Mouse (Mus musculus) G1E (cell line): Measurements from ENCODE around the gene Map1s. TPM values are rescaled to one million over a fixed set of nuclear protein-coding genes. Genes with fewer than 3 reads are reported as not detected.
A peak's percentile ranks its signal among the peaks of the same experiment; 100 is the strongest.

Experiments
- ATAC-seq: 2 replicates; pipeline ENCODE4 v1.8.0; 2016; ENCODE audit warnings: mild to moderate bottlenecking; ENCODE audit not compliant: insufficient number of reproducible peaks, poor library complexity, low FRiP score, severe bottlenecking; ENCODE audit errors: extremely low read depth
- DNase-seq: peaks from one replicate; pipeline ENCODE4 v3.0.0; 2012; ENCODE audit warnings: low spot score
- H3K27me3 ChIP-seq: 2 replicates; pipeline ENCODE4 v1.6.1; 2012; ENCODE audit warnings: mild to moderate bottlenecking, low read length, inconsistent platforms; ENCODE audit not compliant: insufficient read depth
- H3K36me3 ChIP-seq: replicated peaks from 2 replicates; pipeline ENCODE3; 2012; ENCODE audit warnings: mild to moderate bottlenecking, inconsistent platforms
- H3K4me1 ChIP-seq: 2 replicates; pipeline ENCODE4 v1.6.1; 2012; ENCODE audit warnings: low read depth, low read length, inconsistent platforms, mixed read lengths; ENCODE audit not compliant: insufficient read depth
- H3K4me3 ChIP-seq: 2 replicates; pipeline ENCODE4 v1.5.1; 2012; ENCODE audit warnings: low read depth, mild to moderate bottlenecking, inconsistent platforms, low read length, moderate library complexity, mixed read lengths
- H3K9me3 ChIP-seq: replicated peaks from 2 replicates; pipeline ENCODE4 v1.6.1; 2012; ENCODE audit warnings: inconsistent platforms
- CTCF ChIP-seq: IDR thresholded peaks from 2 replicates; pipeline ENCODE4 v1.5.1; 2012; ENCODE audit warnings: low read depth, low read length, inconsistent platforms, mixed read lengths
- GATA1 ChIP-seq: IDR thresholded peaks from 2 replicates; pipeline ENCODE4 v1.6.1; 2012; ENCODE audit warnings: borderline replicate concordance, low read length, inconsistent platforms, mixed read lengths
- GATA2 ChIP-seq: IDR thresholded peaks from 2 replicates; pipeline ENCODE4 v1.6.1; 2012; ENCODE audit warnings: low read depth, low read length, inconsistent platforms, borderline replicate concordance
- POLR2AphosphoS5 ChIP-seq: IDR thresholded peaks from 2 replicates; pipeline ENCODE4 v1.6.1; 2012; ENCODE audit warnings: low read depth, low read length, inconsistent platforms; ENCODE audit not compliant: insufficient replicate concordance
- TAL1 ChIP-seq: conservative IDR thresholded peaks from 2 replicates; pipeline ENCODE4 v1.6.1; 2012; ENCODE audit warnings: low read depth, low read length, inconsistent platforms, mixed read lengths
- polyA plus RNA-seq: library from polyadenylated mRNA; stranded (reverse); fragments of >175 nt; gene quantifications from 2 replicates; pipeline ENCODE4 v1.2.3, GENCODE M21; 2012
- total RNA-seq, 2 experiments: library from RNA; stranded (forward) in 1 of 2; stranded (reverse) in 1 of 2; fragments of 200-1000 nt in 1 of 2; fragments of >200 nt in 1 of 2; fragmentation: Nextera tagmentation in 1 of 2; gene quantifications; 2 replicates each; pipeline ENCODE4 v1.2.3; 2014 to 2017

Map1s gene
- total and polyA plus RNA-seq, 3 experiments, result 8.7 to 135 (median 26.3) TPM

DNA sequence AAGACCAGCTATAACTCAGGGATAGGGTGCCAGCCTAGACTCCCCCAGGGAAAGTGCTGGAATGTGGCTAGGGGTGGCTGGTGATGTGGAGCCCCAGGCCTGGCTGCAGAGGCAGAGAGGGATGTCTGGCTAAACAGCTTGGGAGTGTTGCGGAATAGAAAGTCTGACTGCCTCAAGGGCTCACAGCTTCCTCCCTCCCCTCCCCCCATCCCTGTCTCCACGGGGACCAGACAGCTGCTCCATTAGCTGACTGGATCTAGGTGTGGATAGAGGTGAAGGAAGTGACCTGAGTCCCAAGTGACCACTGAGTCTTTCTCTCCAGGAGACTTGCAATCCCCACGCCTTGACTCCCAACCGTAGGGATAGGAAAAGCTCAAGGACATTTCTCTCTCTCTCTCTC lies 2.6 kb upstream of the Map1s start:
- H3K4me1 ChIP-seq, result peaks cover 53% of the 10 kb centered on the region
- ATAC-seq (no peak), DNase-seq (no peak)

DNA sequence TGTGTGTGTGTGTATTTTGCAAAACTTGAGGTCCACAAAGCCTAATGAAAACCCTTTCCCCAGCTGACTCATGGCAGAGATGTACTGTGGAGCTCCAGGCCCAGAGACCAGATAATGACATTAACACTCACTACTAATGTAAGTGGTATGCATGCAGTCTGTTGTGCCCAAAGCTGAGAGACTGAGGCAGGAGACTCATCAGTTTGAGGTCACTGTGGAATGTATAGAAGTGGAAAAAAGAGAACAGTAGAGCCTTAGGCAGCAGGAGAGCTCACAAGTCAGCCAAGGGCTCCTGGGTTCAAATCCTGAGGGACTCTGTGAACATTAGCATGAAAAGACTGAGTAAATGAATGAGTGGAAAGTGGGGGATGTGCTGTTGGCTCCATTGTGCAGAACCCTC lies 2.1 kb upstream of the Map1s start:
- Histone ChIP-seq H3K27me3 (peaks cover 4% of the 10 kb centered on the region; the same call in 1 of the 2 replicates), H3K4me3 (no peak overlapping the region), H3K9me3 (no peaks in the 10 kb centered on the region), H3K4me1 (peaks cover 49% of the 10 kb centered on the region), H3K36me3 (peaks cover 6% of the 10 kb centered on the region)
- ATAC-seq (no peak), DNase-seq (no peak)
- TF ChIP-seq GATA2, result no peak
- no peak for TF ChIP-seq TAL1
- TF ChIP-seq CTCF, result no peak
- no peak for TF ChIP-seq GATA1
- TF ChIP-seq POLR2AphosphoS5, result no peak

More for the DNA sequence above, 2.6 kb upstream of the Map1s start:
- TF ChIP-seq POLR2AphosphoS5 (no peak), GATA2 (no peak), TAL1 (no peak), GATA1 (no peak), CTCF (no peak)
- Histone ChIP-seq H3K27me3 (peaks cover 4% of the 10 kb centered on the region; the same call in 1 of the 2 replicates), H3K9me3 (no peaks in the 10 kb centered on the region), H3K36me3 (peaks cover 6% of the 10 kb centered on the region), H3K4me3 (no peak overlapping the region)

DNA sequence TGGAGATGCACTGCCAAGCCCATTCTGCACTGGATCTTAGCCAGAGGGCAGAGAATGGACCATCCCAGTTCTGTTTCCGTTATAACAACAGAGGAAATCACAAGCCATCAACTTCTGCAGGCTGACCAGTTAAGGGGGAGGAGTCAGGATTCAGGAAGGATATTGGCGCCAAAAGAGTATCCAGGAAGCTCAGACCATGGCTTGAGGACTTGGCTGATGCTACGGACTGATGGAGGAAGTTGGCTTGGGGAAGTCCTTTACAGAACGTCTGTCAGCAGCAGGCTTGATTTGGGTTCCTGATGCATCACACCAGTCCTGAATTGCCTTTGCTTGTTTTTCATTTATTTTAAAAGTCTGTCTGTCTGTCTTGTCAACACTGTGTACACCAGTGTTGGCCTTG lies 1.2 kb upstream of the Map1s start:
- TF ChIP-seq TAL1 (no peak), CTCF (no peak), POLR2AphosphoS5 (no peak), GATA1 (no peak), GATA2 (no peak)
- no peak for DNase-seq
- peaks cover 44% of the 10 kb centered on the region for H3K4me1 ChIP-seq
- no peak for ATAC-seq
- no peak overlapping the region for H3K4me3 ChIP-seq
- peaks cover 11% of the 10 kb centered on the region for H3K36me3 ChIP-seq
- H3K27me3 ChIP-seq, result peaks cover 4% of the 10 kb centered on the region; the same call in 1 of the 2 replicates
- H3K9me3 ChIP-seq, result no peaks in the 10 kb centered on the region

DNA sequence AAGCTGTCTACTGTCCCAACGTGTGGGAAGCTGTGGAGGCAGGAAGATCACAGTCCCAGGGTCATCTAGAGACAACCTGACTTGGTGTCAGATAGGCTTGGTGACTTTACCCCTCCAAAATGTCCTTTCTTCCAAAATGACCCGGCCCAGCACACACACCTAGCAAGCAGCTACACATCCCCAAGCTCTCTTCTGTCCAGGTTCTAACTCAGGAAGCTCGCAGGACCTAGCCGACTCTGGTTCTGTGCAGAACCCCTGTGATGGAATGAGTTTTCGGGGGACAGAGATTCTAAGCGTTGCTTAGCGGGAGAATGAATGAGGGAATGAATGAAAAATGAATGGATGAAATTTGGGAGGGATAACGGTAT lies 285 bp upstream of the Map1s start:
- Histone ChIP-seq H3K27me3 (peaks cover 4% of the 10 kb centered on the region; the same call in 1 of the 2 replicates), H3K36me3 (peaks cover 13% of the 10 kb centered on the region), H3K4me3 (peak overlapping the region; percentile 90), H3K9me3 (no peaks in the 10 kb centered on the region), H3K4me1 (peaks cover 46% of the 10 kb centered on the region)
- DNase-seq (no peak), ATAC-seq (no peak)
- no peak for TF ChIP-seq POLR2AphosphoS5
- TF ChIP-seq TAL1, result no peak

DNA sequence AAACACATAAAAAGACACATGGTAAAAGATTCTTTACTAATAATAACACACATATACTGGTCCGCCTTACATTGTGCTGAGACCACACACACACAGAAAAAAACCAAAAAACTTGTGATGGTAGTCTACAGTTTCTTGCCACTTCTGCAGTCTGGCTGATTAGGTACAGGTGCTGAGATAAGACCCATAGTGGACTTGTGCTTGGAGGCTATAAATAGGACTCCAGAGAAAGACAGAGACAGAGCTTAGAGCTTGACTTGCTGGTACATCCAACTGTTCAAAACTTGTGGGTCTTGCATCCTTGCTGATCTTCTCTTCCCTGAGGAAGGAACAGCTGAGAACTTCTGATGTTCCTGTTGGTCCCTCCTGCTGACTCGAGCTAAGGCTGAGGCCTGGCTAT lies 1.8 kb downstream of the Map1s start:
- DNase-seq (no peak), ATAC-seq (no peak)
- no peak for TF ChIP-seq POLR2AphosphoS5
- TF ChIP-seq GATA1, result no peak
- no peak for TF ChIP-seq CTCF
- no peak for TF ChIP-seq GATA2
- no peak for TF ChIP-seq TAL1
- H3K27me3 ChIP-seq, result peaks cover 4% of the 10 kb centered on the region; the same call in 1 of the 2 replicates
- H3K36me3 ChIP-seq, result peaks cover 34% of the 10 kb centered on the region
- H3K4me1 ChIP-seq, result peaks cover 63% of the 10 kb centered on the region
- peak overlapping the region; percentile 27; the same call in 1 of the 2 replicates for H3K4me3 ChIP-seq
- H3K9me3 ChIP-seq, result no peaks in the 10 kb centered on the region

DNA sequence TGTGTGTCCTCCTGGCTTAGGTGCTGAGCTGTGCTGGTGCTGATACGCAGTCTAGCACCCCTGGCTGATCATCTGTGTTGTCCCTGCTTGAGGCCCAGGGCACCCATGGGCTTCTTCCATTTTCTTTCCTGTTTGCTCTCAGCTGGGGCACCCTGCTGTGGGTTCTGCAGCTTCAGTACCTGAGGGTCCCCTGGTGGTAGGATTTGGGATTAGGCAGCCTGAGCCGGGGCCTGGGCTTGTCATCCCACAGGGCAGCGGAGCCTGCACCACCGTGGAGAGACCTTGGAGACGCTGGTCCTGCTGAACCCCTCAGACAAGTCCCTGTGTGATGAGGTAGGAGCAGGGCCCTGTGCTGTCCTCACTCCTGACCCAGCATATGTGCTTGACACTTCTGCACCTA lies 5.9 kb downstream of the Map1s start:
- ATAC-seq (no peak), DNase-seq (no peak)
- no peak overlapping the region for H3K4me3 ChIP-seq
- peaks cover 64% of the 10 kb centered on the region for H3K4me1 ChIP-seq
- TF ChIP-seq GATA1 (no peak), POLR2AphosphoS5 (no peak), GATA2 (no peak), TAL1 (no peak)
- H3K9me3 ChIP-seq, result peaks cover 5% of the 10 kb centered on the region; the same call in 1 of the 2 replicates
- H3K36me3 ChIP-seq, result peaks cover 75% of the 10 kb centered on the region
- peaks cover 4% of the 10 kb centered on the region; the same call in 1 of the 2 replicates for H3K27me3 ChIP-seq

DNA sequence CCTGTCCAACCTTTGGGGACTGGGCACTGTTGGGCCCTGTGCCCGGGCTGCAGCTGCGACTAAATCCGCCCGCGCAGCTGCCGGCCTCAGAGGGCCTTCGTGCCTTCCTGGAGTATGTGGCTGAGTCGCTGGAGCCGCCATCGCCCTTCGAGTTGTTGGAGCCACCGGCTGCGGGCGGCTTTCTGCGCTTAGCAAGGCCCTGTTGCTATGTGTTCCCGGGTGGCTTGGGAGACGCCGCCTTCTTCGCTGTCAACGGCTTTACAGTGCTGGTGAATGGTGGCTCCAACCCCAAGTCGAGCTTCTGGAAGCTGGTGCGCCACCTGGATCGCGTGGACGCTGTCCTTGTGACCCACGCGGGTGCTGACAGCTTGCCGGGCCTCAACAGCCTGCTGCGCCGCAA lies 7.2 kb downstream of the Map1s start:
- DNase-seq (no peak), ATAC-seq (no peak)
- Histone ChIP-seq H3K4me3 (peak overlapping the region; percentile 46), H3K9me3 (peaks cover 5% of the 10 kb centered on the region; the same call in 1 of the 2 replicates), H3K27me3 (peaks cover 4% of the 10 kb centered on the region; the same call in 1 of the 2 replicates), H3K4me1 (peaks cover 55% of the 10 kb centered on the region), H3K36me3 (peaks cover 83% of the 10 kb centered on the region)
- TF ChIP-seq TAL1, result no peak
- no peak for TF ChIP-seq GATA2
- TF ChIP-seq GATA1, result no peak
- no peak for TF ChIP-seq POLR2AphosphoS5
- TF ChIP-seq CTCF, result no peak
